Comparison of ENCODE assay signal across 12 mouse cellular contexts in genomic region chr12:83145074-83145473, GRCm38 (mm10).
A peak's percentile ranks its signal among the peaks of the same experiment; 100 is the strongest.
DNase-seq lines count a peak whose midpoint lies in the region; ATAC-seq lines count a peak whose summit lies in the region.
"Had no signal": no experiment of that assay in that cellular context is flagged by ENCODE, and none has a peak within 500 bp of the region (broad histone marks: within the 10 kb centered on the region; RNA-seq: fewer than 3 reads in every experiment).

No protein-coding gene starts in this region.

- H3K4me2 ChIP-seq in hindbrain, embryonic 15.5 days, result no peak overlapping the region
- H3K4me2 ChIP-seq in hindbrain, embryonic 14.5 days (replicated peaks), result no peak overlapping the region
- H3K4me2 ChIP-seq in heart, embryonic 14.5 days (ENCODE audit: low read length), result no peak overlapping the region
- H3K4me2 ChIP-seq: embryonic facial prominence, embryonic 13.5 days; kidney, embryonic 15.5 days; liver, embryonic 15.5 days had no signal

- no peak overlapping the region for H3K9ac ChIP-seq in hindbrain, embryonic 15.5 days
- no peak overlapping the region for H3K9ac ChIP-seq in hindbrain, embryonic 14.5 days
- H3K9ac ChIP-seq in heart, embryonic 14.5 days (ENCODE audit: low read length), result no peak overlapping the region
- H3K9ac ChIP-seq: embryonic facial prominence, embryonic 13.5 days; kidney, embryonic 15.5 days; liver, embryonic 15.5 days had no signal

- peak; percentile 55; the same call in 1 of the 2 replicates for ATAC-seq in cerebellum, adult (ENCODE audit: insufficient number of reproducible peaks, low FRiP score, low TSS enrichment)
- ATAC-seq in hindbrain, embryonic 15.5 days (ENCODE audit: low FRiP score, low read depth), result peak; percentile 42; the same call in 1 of the 2 replicates
- no peak for ATAC-seq in hindbrain, embryonic 14.5 days (ENCODE audit: low FRiP score)
- ATAC-seq in heart, embryonic 14.5 days (ENCODE audit: insufficient number of reproducible peaks, insufficient read depth, low FRiP score, low read depth), result no peak

- no peaks in the 10 kb centered on the region for H3K9me3 ChIP-seq in hindbrain, embryonic 15.5 days
- H3K9me3 ChIP-seq in hindbrain, embryonic 14.5 days (ENCODE audit: control insufficient read depth, low read length), result no peaks in the 10 kb centered on the region
- H3K9me3 ChIP-seq in heart, embryonic 14.5 days (ENCODE audit: control insufficient read depth, low read length), result no peaks in the 10 kb centered on the region
- H3K9me3 ChIP-seq: embryonic facial prominence, embryonic 13.5 days; kidney, embryonic 15.5 days; liver, embryonic 15.5 days had no signal

- no peak overlapping the region for H3K4me3 ChIP-seq in hindbrain, embryonic 15.5 days
- H3K4me3 ChIP-seq in hindbrain, embryonic 14.5 days (replicated peaks; ENCODE audit: low read length), result no peak overlapping the region
- H3K4me3 ChIP-seq in heart, embryonic 14.5 days (ENCODE audit: control insufficient read depth in 1 of 2, insufficient read depth in 1 of 2, low read depth in 1 of 2, low read length in 2 of 2), result no peak overlapping the region
- H3K4me3 ChIP-seq: embryonic facial prominence, embryonic 13.5 days; kidney, embryonic 15.5 days; liver, embryonic 15.5 days had no signal

- H3K27ac ChIP-seq in hindbrain, embryonic 15.5 days (replicated peaks), result no peak overlapping the region
- no peak overlapping the region for H3K27ac ChIP-seq in hindbrain, embryonic 14.5 days
- peak overlapping the region; percentile 27 to 67; a peak in 1 of 4 replicates for H3K27ac ChIP-seq in heart, embryonic 14.5 days (replicated peaks in 1 of 2; ENCODE audit: control insufficient read depth in 1 of 2, insufficient read depth in 1 of 2, low read depth in 2 of 2, low read length in 2 of 2)
- H3K27ac ChIP-seq: embryonic facial prominence, embryonic 13.5 days; kidney, embryonic 15.5 days; liver, embryonic 15.5 days had no signal

- peaks cover 24% of the 10 kb centered on the region for H3K4me1 ChIP-seq in hindbrain, embryonic 15.5 days (replicated peaks)
- H3K4me1 ChIP-seq in hindbrain, embryonic 14.5 days (replicated peaks; ENCODE audit: control insufficient read depth, insufficient read depth, low read length), result no peaks in the 10 kb centered on the region; the same call in 1 of the 2 replicates
- H3K4me1 ChIP-seq in heart, embryonic 14.5 days (ENCODE audit: control insufficient read depth in 2 of 2, insufficient read depth in 2 of 2, low read length in 2 of 2), result peaks cover 43 to 51% of the 10 kb centered on the region in 2 experiments
- H3K4me1 ChIP-seq: kidney, embryonic 15.5 days had no signal

- WGBS in hindbrain, embryonic 15.5 days, result 58% methylated on average over 3 of the region's 3 CpGs
- 66% methylated on average over 3 of the region's 3 CpGs for WGBS in hindbrain, embryonic 14.5 days
- WGBS in heart, embryonic 14.5 days, result 58% methylated on average over 3 of the region's 3 CpGs

- no peaks in the 10 kb centered on the region for H3K36me3 ChIP-seq in hindbrain, embryonic 15.5 days
- H3K36me3 ChIP-seq in hindbrain, embryonic 14.5 days (replicated peaks; ENCODE audit: control insufficient read depth, insufficient read depth), result no peaks in the 10 kb centered on the region
- no peaks in the 10 kb centered on the region for H3K36me3 ChIP-seq in heart, embryonic 14.5 days (ENCODE audit: control insufficient read depth, insufficient read depth, low read length)
- H3K36me3 ChIP-seq: embryonic facial prominence, embryonic 13.5 days; kidney, embryonic 15.5 days; liver, embryonic 15.5 days had no signal

- H3K27me3 ChIP-seq in hindbrain, embryonic 15.5 days, result no peaks in the 10 kb centered on the region
- H3K27me3 ChIP-seq in hindbrain, embryonic 14.5 days (ENCODE audit: control insufficient read depth, insufficient read depth, low read length), result no peaks in the 10 kb centered on the region
- H3K27me3 ChIP-seq in heart, embryonic 14.5 days (ENCODE audit: control insufficient read depth, insufficient read depth, low read length), result no peaks in the 10 kb centered on the region
- H3K27me3 ChIP-seq: embryonic facial prominence, embryonic 13.5 days; kidney, embryonic 15.5 days had no signal

- DNase-seq in cerebellum, adult 11 months, result no peak
- no peak for DNase-seq in hindbrain, embryonic 14.5 days (ENCODE audit: low spot score)
- peak; percentile 51 to 55 for DNase-seq in cerebellum, postnatal 25 days
- no peak for DNase-seq in urinary bladder, adult 2 months (ENCODE audit: low spot score)
- no peak for DNase-seq in urinary bladder, postnatal 25 days (ENCODE audit: low spot score)
- DNase-seq: right cerebral cortex, postnatal 25 days had no signal

Comparison
In these comparisons a context has a peak if more than half of its experiments do, and no peak if none do; other contexts are left out.
1. ATAC-seq: peak in cerebellum, adult (single experiment) and hindbrain, embryonic 15.5 days (single experiment); none in hindbrain, embryonic 14.5 days (single experiment) and heart, embryonic 14.5 days (single experiment).
2. DNase-seq: peak in cerebellum, postnatal 25 days (2 of 2); none in cerebellum, adult 11 months (single experiment), hindbrain, embryonic 14.5 days (single experiment), urinary bladder, adult 2 months (single experiment) and urinary bladder, postnatal 25 days (single experiment).
3. H3K27ac ChIP-seq: peak in heart, embryonic 14.5 days (2 of 2); none in hindbrain, embryonic 15.5 days (single experiment) and hindbrain, embryonic 14.5 days (single experiment).